Mouse (Mus musculus): ENCODE measurements at regions not wholly inside any gene's neighbourhood (a gene's known extent, or its start where the extent isn't known, plus 50 kb on each side); places are given as distances from the start of the nearest gene placed in this dataset.
A peak's percentile ranks its signal among the peaks of the same experiment; 100 is the strongest.
"Not testable (repeated sequence)": the region's sequence is repeated elsewhere in the genome, so short reads cannot be mapped to it uniquely, and the experiment has no call there.

DNA sequence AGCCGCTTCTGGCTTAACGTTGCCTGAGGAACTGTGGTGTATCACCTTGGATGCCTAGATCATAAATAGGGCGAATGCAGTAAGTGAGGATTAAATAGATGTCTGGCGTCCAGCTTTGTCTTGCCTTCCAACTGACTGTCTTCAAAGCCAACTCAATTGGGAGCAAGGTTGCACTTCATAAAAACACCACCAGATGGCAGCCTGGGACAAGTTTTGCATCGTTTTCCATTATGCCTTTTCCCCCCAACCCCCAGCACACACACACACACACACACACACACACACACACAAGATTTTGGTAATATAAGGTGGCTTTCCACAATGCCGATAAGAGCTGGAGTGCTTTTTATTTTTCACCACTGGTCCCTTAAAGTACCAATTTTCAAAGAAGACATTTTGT, 209.3 kb downstream of the Mtrr start:
- not testable (repeated sequence) for DNase-seq (ENCODE audit: low spot score)
- TF ChIP-seq CTCF (IDR thresholded peaks at IDR 0.05; ENCODE audit: low read depth), result peak; percentile 11; the same call in 1 of the 2 replicates

More for the DNA sequence above, 209.3 kb downstream of the Mtrr start:
- H3K4me3 ChIP-seq (ENCODE audit: low read depth, low read length); H3K27me3 ChIP-seq (ENCODE audit: control insufficient read depth, insufficient read depth, low read length); ATAC-seq (ENCODE audit: low FRiP score, low TSS enrichment); H3K27ac ChIP-seq (replicated peaks); H3K9ac ChIP-seq (ENCODE audit: low read length); H3K36me3 ChIP-seq (ENCODE audit: control insufficient read depth, insufficient read depth, low read length); H3K4me2 ChIP-seq (replicated peaks; ENCODE audit: low read depth); H3K9me3 ChIP-seq (ENCODE audit: control insufficient read depth, low read length); H3K4me1 ChIP-seq (replicated peaks; ENCODE audit: control insufficient read depth, insufficient read depth): not testable (repeated sequence)
- WGBS, result 68% methylated on average over 4 of the region's 6 CpGs
